Mouse (Mus musculus) NIH3T3 (cell line): ENCODE measurements around the gene Frat1.

Experiments
- DNase-seq: peaks from one replicate; pipeline ENCODE4 v3.0.0-alpha.2; 2012; ENCODE audit warnings: low read depth

The Frat1 gene

GRCm38 (mm10) chr19:41816915-41817314 lies 12.9 kb upstream of the Frat1 start:
- peak; percentile 44 for DNase-seq

- peak; percentile 21 for DNase-seq
Measured at GRCm38 (mm10) chr19:41817325-41817724, 12.4 kb upstream of the Frat1 start.

GRCm38 (mm10) chr19:41818749-41819148 lies 11.0 kb upstream of the Frat1 start:
- no peak for DNase-seq

DNA sequence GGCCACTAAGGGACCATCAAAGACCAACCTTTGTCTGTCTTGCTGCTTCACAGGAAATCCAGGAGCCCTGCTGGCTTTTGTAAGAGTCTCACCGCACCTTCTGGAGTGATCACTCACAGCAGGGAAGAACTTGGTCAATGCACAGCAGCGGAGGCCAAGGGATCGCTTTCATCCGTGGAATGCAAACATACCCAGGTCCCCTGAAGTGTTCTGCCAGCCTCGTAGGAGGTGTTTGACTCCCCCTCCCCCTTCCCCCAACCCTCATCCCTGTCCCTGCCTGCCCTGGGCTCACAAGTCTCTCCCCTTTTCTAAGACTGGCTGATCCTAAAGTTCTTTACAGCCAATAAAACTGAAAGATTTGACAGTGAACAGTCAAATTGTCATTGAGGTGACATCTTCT lies 8.3 kb upstream of the Frat1 start:
- DNase-seq: no peak

DNA sequence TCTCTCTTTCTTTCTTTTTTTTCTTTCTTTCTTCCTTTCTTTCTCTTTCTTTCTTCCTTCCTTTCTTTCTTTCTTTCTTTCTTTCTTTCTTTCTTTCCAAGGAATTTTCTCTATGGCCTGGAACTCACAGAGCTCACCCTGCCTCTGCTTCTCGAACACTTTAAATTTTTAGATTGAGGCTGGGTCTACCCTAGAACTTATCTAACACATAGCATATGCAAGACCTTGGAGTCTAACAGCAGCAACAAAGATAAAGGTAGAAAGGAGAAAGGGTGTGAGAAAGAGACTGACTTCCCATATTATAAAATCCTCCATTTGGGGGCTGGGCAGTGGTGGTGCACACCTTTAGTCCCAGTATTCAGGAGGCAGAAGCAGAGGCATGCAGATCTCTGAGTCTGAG lies 7.2 kb upstream of the Frat1 start:
- DNase-seq: no peak

GRCm38 (mm10) chr19:41824950-41825349 lies 4.8 kb upstream of the Frat1 start:
- DNase-seq: no peak

DNA sequence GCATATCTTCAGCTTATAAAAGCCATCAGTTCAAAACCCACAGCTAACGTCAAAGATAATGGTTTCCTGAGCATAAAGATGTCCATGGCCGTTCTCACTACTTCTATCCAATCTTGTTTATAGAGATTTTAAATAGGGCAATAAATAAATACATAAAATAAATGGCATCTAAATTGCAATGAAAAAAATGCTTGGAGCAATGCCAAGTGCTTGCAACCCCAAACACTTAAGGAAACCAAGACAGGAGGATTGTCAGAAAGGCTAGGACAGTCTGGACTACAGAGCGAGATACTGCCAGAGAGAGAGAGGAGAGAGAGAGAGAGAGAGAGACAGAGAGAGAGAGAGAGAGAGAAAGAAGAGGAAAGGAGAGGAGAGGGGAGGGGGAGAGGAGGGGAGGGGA lies 3.2 kb upstream of the Frat1 start:
- DNase-seq: no peak

- DNase-seq: no peak
Measured at GRCm38 (mm10) chr19:41828941-41829340, 829 bp upstream of the Frat1 start.

DNA sequence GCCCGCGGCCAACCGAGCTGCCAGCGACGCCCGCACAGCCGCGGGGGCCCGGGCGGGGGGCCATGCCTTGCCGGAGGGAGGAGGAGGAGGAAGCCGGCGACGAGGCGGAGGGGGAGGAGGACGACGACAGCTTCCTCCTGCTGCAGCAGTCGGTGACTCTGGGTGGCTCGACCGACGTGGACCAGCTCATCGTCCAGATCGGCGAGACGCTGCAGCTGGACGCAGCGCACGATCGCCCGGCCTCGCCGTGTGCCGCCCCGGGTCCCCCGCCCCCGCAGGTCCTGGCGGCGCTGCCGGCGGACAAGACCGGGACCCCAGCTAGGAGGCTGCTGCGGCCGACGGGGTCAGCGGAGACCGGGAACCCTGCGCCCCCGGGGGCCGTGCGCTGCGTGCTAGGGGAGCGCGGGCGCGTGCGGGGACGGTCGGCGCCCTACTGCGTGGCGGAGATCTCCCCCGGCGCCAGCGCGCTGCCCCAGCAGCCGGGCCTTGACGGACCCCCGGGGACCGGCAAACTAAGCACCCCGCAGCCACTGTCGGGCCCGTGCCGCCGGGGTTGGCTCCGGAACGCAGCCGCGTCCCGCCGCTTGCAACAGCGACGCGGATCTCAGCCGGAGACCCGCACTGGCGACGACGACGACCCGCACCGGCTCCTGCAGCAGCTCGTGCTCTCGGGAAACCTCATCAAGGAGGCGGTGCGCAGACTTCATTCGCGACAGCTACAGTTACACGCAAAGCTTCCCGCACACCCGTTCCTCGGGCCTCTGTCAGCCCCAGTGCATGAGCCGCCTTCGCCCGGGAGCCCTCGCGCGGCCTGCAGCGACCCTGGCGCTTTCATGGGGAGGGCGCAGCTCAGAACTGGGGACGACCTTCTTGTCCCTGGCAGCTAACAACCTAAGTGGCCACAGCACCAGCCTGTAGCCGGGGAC lies 599 bp downstream of the Frat1 start:
- no peak for DNase-seq

GRCm38 (mm10) chr19:41831101-41831570 lies 1.4 kb downstream of the Frat1 start:
- DNase-seq: no peak

- no peak for DNase-seq
Measured at GRCm38 (mm10) chr19:41831718-41832391, 2.1 kb downstream of the Frat1 start.

DNA sequence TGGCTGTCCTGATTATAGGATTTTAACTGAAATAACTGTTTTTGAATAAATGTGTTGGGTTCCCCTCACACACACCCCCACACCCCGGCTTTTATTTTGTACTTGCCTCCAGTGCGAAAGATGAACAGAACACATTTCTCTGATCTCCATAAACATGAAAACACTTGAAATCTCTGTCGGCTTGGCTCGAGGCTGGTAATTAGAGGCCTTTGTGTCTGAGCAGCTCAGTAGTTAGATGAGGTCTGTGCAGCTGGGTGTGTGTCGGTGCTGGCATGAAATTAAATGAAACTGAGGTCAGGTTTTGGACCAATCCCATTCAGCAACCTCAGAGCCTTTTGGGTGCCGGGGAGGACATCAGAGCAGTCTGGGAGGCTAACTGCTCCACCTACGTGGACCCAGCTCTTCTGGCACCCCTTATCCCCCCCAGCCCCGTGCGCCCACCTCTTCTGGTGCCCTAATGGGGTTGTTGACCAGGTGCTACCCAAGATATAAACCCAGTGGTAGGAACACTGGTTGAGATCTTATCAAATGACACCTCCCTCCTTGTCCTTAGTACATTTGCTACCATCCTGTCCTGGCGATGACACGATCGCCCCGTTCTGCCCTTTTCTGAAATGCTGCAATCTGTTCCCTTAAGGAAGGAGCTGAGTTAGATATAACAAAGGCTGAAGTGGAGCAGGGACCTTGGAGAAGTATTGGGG lies 2.9 kb downstream of the Frat1 start:
- DNase-seq: no peak

GRCm38 (mm10) chr19:41835407-41835806 lies 5.6 kb downstream of the Frat1 start:
- no peak for DNase-seq

- no peak for DNase-seq
Measured at GRCm38 (mm10) chr19:41835816-41836215, 6.0 kb downstream of the Frat1 start.

DNA sequence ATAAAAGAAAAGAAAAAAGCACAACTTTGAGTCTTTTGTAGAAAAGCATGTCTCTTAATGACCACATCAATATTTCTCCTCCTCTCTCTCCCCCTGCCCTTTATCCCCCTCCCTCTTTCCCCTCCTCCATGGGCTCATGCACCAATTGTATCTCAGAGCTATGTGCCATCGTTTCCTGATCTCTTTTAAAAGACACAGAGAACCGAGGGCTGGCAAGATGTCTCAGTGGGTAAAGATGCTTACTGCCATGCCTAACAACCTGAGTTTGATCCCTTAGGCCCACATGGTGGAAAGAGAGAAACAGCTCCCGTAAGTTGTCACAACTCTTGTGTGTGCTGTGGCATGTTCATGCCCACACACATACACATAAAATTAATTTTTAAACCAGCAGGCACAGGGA lies 6.9 kb downstream of the Frat1 start:
- DNase-seq: no peak

GRCm38 (mm10) chr19:41837194-41837916 lies 7.6 kb downstream of the Frat1 start:
- no peak for DNase-seq

- DNase-seq: no peak
Measured at GRCm38 (mm10) chr19:41837917-41838261, 8.1 kb downstream of the Frat1 start.

DNA sequence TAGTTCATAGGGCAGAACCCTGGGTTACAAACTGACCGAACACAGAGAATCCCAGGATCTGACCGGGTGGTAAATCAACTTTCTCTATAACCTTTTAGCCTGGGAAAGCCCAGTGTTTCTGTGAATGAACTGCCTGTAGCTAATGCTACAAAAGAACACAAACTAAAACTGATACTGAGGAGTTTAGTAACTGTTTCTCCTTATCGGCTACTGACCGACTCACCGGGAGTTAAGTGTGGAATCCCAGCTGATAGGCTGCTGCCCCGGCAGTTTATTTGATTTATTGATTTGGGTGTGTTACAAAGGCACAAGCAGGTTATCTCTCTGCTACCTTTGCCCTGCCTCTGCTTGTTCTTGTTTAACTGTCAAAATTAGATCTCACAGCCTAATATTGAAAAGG lies 9.0 kb downstream of the Frat1 start:
- no peak for DNase-seq

DNA sequence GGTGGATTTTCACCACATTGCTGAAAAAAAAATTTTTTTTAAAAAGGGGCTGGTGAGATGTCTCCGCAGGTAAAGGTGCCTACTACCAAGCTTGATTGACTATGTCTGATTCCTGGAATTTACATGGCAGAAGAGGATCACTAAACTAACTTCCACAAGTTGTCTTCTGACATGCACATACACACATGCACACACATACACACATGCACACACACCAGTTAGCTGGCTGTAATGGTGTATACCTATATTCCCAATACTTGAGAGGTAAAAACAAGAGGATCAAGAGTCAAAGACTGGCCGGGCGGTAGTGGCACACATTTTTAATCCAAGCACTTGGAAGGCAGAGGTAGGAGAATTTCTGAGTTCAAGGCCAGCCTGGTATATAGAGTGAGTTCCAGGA lies 9.9 kb downstream of the Frat1 start:
- no peak for DNase-seq

DNA sequence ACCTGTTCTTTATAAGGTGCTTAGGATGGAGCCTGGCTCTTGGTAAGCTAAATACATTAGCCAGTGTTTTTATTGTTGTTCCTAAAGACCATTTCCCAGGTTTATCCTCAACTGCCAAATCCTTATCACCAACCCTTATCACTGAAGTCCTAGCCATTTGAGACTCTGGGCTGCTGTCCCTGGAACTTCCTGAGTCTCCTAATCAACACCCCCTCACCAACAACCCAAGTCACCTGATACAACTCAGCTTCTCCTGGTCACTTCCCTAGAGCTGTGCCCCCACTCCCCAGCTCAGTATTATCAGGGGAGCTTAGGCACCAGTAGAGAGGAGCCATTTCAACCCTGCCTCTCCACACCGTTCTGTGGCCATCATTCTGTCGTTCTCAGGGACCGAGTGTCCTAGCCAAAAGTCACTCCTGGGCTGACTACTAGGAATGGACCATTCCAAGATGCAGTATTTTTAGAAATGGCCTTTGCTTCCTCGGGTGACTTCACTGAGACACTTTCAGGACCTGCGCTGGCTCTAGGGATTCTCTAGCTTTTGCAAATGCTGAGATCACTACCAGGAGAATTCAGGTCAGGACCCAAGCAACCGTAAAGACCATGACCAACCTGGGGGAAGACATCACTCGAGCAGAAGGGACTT lies 11.5 kb downstream of the Frat1 start:
- DNase-seq: no peak

- no peak for DNase-seq
Measured at GRCm38 (mm10) chr19:41842196-41842595, 12.4 kb downstream of the Frat1 start.

GRCm38 (mm10) chr19:41842706-41843105 lies 12.9 kb downstream of the Frat1 start:
- DNase-seq: no peak
